Mouse (Mus musculus): ENCODE results near the gene Taf1c.

Gene Taf1c

DNA sequence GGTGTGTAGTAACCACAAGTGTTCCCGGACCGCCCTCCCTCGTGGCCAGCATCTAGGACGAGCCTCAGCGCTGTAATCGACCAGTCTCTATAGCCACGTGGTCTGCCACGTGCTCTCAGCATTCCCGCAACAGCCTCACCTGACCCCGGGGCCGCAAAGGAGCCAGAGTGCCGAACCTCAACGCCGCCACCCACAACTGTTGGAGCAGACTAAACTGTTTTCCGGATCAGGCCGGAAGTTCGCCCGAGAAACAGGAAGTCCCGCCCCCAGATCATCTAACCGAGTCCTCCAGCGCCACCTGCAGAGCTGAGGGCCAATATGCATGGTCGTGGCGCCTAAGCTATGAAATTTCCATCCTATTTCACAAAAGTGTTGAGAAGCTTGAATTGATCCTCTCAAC is at the start of gene Taf1c:
Gene Taf1c, minus strand, starts transcription at position 227 of the 400 bp plus-strand sequence.
- peak; percentile 88 for DNase-seq (ENCODE audit: low read depth, low spot score)

DNA sequence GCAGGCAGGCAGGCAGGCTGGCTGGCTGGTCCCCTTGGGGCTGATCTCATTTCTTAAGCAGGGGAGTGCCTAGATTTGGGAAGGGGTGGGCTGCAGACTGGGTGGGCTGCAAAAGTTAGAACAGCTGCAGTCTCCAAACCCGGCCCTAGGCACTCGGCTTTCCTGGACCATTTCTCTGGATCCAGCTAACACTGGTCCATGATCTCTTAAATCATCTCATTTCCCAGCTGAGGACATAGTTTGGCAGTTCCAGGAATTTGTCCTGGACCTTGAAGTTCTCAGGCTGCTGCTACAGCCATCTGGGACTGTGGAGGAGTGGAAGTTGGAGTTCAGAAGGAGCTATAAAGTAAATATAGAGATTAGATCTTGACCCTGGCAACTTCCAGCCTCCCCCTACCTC is 46.3 kb upstream of the Taf1c start:
- no peak for DNase-seq (ENCODE audit: low read depth, low spot score)

DNA sequence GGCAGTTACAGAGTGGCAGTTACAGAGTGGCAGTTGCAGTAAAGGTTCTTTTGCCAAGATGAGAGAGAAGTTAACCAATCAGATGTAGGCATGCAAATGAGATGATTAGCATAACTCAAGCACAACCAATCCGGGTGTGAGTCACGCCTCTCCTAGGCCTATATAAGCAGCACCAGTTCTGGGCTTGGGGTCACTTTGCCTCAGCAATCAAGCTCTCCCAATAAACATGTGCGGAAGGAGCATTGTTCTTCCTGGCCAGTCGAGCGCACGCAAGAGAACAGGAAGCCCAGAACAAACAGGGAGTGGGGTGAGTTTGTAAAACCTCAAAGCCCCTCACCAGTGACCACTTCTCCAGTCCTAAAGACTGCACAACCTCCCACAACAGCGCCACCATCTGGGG is 41.8 kb upstream of the Taf1c start:
- no peak for DNase-seq (ENCODE audit: low read depth, low spot score)

DNA sequence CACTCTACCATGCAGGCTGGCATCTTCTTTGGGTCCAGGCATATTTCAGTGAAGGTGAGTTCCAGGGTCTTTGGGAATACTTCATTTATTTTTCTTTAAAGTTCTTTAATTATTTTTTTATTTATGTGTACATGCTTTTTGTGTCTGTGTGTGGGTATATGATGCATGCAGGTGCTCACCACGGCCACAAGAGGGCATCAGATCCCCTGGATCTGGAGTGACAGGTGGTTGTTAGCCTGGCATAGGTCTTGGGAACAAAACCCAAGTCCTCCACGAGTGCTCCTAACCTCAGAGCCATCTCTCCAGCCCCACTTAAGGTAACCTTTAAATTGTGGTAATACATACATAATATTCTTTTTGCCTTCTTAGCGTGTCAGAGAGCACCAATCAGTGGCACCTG is 41.2 kb upstream of the Taf1c start:
- DNase-seq (ENCODE audit: low read depth, low spot score): no peak

DNA sequence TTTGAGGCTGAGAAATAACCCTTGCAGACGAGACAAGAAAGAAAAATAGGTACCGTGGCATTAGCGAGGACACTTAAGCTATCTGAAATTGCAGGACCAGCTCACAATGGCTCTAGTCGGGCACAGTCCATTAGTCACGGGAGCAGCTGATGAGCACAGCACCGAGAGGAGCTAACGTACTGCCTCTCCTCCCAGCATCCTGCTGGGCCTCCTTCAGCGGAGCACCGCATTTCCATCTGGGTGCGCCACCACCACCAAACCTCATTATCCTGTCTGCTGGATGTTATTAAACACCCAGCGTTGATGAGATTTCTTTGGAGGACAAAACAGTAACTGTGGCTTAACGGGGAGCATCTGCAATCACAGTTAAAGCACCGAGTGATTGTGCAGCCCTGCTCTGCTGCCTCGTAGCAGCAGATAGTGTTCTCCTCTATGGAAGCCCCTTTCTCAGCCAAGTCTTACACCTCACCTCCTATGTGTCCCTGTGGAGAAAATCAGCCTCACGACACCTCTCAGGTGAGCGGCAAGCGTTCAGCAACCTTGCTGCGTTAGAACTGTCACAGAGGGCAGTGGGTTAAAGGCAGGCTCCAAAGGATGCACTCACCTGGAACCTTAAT is 40.1 kb upstream of the Taf1c start:
- no peak for DNase-seq (ENCODE audit: low read depth, low spot score)

DNA sequence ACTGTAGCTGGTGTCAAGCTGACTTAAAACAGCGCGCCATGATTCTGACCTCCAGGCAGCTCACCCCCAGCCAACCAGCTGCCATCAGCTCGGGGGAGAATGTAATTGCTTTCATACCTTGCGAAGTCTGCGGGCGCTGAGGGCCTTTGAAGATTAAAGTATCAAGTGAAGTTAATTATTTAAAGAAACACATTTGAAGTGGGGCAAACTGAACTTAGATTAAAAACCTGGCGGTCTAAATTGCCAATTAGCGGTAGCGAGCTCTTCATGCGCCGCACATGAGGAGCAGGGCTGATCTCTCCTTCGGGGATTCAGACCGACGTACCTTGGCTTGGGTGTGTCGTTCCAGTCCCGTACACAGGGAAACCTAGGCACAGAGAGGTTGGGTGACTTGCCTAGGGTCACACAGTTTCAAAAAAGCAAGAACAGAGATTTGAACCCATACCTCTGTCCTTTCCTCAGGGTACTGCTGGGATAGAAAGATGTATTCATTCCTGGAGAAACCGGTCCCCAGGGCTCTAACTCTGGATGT is 39.5 kb upstream of the Taf1c start:
- no peak for DNase-seq (ENCODE audit: low read depth, low spot score)

DNA sequence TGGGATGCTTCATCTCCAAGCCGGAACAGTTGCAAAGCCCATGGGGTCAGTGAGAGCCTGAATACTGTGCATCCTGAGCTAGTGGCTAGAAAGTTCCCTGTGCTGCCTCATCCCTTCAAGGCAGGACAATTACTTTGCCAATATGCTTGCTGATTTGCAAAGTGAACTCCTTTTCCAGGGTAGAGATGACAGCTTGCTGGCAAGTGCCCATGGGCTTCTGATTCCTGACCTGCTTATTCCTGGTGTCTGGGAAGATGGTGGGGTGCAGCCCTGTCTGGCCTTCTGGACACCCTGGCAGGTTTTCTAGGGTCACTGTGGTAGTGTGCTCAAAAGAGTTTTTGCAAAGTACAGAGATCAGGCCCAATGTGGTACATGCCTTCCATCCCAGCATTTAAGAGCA is 37.9 kb upstream of the Taf1c start:
- no peak for DNase-seq (ENCODE audit: low read depth, low spot score)

DNA sequence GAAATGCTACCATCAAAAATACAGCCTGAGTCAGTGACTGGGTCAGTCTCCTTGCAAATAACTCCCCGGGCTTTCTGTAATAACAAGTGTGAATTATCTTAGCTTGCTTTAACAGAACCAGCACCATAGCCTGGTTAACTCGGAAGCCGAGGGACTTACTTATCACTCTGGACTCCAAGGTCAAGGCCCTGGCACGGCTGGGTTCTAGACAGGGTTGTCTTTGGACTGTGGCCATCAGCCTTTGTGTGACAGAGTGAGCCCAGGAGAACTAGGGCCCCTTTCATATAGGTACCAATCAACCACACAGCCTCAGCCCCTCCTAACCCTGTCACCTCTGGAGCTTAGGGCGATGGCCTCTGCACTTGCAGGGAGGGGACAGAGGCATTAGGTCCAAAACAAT is 36.0 kb upstream of the Taf1c start:
- no peak for DNase-seq (ENCODE audit: low read depth, low spot score)

DNA sequence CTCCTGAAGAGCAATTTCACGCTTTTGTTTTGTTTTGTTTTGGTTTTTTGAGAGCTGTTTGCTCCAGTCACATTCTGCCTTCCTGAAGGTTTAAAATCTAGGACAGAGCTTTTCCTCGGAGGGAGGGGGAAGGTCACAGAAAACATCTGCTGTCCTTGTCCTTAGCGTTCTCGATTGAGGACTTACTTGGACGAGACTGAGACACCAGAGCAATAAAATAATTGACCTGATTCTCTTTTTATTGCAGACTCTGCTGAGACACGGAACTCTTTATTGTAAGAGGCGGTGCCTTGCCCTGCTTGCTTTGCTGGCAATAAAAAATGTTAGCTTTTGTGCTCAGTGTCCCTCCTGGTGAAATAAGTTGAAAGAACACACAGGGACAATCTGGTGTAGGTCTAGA is 34.8 kb upstream of the Taf1c start:
- DNase-seq (ENCODE audit: low read depth, low spot score): no peak

DNA sequence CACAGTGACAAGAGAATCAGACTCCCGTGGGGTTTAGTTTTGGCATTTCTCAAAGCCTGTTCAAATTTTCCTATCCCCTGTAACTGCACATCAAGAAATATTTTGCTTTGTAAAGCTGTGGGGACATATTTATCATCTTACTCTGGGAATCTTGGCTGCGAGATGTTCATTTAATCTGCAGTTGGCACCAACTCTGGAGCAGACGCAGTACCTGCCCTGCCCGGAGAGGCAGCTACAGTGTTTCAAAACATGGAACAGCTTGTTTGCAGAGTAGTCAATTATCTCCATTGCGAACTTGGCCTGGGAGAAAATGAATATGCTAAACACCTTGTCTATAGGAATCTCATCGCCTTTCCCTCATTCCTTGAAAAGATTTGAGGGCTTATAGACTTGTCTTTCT is 33.2 kb upstream of the Taf1c start:
- DNase-seq (ENCODE audit: low read depth, low spot score): no peak

DNA sequence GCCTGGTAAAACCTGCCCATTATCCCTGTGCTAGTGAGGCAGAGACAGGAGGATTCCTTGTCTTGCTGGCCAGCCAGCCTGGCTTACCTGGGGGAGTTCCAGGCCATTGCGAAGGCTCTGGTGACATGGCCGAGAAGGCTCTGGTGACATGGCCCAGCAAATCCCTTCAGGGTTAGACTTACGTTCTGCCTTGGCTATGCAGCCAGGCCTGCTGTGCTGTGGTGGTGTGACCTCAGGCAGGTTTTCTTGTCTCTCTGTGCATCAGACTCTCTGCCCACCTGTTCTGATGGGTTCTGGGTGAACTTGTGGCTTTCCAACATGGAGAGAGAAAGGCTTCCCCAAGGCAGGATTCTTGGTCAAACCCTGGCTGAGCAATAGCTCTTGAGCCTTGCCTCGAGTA is 32.4 kb upstream of the Taf1c start:
- no peak for DNase-seq (ENCODE audit: low read depth, low spot score)

DNA sequence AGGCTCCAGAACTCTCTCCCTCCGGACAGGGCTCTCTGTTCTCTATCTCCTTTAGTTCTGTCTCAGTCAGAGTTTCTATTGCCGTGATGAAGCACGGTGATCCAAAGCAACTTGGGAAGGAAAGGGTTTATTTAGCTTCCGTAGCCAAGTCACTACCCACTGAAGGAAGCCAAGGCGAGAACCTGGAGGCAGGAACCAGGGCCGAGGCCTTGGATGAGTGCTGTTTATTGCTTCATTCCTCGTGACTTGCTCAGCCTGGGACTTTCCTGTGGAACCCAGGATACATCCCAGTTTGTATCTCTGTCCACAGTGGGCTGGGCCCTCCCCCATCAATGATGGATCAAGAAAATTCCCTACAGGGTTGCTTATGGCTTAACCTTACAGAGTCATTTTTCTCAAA is 31.7 kb upstream of the Taf1c start:
- DNase-seq (ENCODE audit: low read depth, low spot score): no peak

DNA sequence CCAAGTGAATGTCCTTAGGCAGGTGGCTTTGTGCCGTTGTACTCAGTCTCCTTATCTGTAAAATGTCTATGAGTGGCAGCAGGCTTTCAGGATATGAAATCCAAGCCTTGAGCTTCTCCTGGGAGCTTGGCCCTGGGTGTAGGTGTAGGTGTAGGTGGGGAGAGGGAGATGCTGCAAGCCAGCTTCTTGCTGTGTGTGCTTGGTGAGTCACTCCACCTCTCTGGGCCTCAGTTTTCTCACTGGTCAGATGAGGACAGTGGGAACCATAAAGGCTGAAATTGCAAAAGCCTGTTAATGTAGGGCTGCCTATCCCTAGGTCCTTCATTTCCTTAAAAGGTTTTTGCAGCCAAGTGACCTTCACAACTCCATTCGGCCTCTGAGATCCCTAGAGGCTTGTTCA is 30.9 kb upstream of the Taf1c start:
- no peak for DNase-seq (ENCODE audit: low read depth, low spot score)

DNA sequence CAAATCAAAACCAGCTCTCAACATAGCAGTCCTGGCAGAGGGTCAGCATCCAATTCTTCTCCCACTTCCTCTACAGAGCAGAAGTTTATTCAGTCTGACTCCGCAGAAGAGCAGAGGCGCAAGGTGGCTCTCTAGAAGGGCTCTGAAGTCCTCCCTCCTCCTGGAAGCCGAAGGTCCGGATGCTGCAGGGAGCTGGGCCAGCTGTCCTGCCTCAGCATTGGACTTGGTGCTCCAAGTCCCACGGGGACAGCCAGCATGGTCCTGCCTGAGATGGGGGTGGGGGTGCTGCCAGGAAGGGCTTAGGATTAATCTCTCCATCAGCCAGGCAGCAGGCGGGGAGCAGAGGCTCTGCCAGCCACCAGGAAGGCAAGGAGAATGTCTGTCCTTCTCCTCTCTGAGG is 30.4 kb upstream of the Taf1c start, which contains the start of gene Kcng4:
Gene Kcng4, minus strand, starts transcription at position 303 of the 400 bp plus-strand sequence.
- DNase-seq (ENCODE audit: low read depth, low spot score): no peak

DNA sequence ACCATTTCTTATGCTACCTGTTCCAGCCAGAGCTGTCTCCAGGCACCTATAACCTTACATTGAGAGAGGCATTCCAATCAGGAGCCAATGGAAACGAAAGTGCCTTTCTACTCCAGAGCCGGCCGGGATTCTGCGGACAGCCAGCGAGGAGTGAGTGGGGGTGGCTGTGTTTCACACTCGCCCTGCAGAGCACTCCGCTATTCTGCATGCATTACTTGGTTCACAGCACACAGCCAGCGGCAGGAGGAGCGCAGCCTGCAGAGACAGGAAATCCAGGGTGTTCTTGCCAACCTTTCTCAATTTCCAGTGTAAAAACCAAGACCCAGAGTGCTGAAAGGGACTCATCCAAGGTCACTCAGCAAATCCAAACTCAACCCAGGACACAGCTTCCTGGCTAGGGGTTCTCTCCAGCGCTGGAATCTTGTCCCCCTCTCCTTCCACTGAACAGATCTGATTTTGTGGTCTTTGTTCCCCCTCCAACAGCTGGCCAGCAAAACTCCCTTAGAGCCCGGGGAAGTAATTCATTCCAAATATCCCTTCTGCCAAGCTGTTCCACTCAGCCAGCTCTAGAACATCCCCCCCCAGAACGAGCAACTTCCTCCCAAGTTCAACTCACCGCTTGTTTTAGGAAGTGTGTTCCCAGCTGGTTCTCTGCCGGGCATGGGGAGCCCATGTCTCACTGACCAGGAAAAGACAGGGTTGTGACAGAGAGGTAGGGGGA is 29.8 kb upstream of the Taf1c start:
- DNase-seq (ENCODE audit: low read depth, low spot score): no peak

DNA sequence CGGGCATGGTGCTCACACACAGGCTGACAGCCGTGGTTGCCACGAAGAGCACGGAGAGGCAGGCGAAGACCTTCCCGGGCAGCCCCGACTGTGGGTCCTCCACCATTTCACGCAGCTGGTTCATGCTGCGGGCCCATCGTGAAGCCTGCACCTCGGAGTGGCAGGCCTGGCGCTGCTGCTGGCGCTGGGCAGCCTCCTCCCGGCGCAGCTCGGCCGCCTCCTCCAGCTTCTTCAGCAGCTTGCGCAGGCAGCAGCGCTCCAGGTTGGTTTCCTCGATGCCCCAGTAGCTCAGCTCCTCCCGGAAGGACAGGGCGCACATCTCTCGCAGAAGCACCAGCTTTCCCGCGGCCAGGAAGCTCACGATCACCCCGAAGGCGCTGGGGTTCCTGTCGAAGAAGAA is 27.9 kb upstream of the Taf1c start:
- DNase-seq (ENCODE audit: low read depth, low spot score): no peak

DNA sequence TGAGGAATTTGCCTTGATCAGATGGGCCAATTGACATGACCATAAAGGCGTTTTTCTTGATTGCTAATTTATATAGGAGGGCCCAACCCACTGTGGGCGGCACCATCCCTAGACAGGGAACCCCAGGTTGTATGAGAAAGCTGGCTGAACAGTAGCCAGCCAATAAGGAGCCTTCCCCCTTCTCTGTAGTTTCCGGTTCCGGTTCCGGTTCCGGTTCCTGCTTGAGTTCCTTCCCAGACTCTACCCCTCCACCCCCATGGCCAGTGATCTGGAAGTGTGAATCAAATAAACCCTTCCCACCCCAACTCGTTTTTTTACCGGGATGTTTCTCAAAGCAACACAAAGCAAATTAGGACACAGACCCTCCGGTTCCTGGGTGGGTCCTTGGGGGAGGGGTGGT is 27.2 kb upstream of the Taf1c start:
- no peak for DNase-seq (ENCODE audit: low read depth, low spot score)

DNA sequence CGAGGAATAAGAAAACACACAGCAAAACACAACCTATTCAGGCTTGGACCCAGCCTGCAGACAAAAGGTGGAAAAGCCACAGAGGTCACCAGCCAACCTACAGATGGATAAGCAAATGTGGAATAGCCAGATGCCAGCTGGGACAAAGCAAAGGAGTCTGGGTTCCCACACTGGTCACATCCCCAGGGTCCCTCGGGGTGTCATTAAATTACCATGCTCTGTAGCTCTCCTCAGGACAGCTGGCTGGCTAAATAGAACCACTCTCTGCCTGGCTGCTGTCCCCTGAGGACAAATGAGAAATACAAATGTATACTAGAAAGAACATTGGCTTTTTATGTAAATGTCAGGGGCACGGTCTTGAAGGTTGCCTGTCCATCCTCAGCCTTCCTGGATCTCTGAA is 25.8 kb upstream of the Taf1c start:
- DNase-seq (ENCODE audit: low read depth, low spot score): no peak

DNA sequence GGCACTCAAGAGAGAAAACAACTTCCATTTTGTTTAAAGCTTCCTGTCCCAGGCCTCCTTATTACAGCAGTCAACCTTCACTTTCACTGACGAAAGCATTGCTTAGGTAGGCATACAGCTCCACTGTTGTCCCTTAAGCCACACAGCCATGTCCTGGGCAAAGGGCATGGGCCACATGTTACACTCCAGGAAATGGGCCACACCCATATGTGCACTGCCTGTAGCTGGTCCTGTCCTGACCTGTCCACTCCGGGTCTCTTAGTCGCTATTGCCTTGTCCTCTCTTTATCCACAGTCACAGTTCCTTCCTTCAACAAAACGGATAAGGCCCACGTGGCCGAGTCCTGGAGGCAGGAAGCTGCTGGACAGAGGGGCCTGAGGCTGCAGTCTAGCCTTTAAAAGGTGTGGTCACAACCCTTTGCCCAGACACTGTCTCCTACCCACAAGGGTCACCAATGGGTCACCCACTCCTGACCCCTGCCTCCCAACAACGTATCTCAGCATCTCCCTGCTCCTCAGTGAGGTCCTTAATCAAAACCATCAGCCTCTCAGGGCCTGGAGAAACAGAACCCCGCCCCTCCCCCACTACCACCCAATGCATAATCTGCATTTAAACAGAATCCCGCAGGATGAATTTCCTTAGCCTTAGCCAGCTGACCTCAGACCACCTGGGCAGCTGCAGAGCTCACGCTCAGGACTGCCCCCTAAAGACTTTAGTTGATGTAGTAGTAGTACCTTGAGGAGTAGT is 22.8 kb upstream of the Taf1c start:
- no peak for DNase-seq (ENCODE audit: low read depth, low spot score)

DNA sequence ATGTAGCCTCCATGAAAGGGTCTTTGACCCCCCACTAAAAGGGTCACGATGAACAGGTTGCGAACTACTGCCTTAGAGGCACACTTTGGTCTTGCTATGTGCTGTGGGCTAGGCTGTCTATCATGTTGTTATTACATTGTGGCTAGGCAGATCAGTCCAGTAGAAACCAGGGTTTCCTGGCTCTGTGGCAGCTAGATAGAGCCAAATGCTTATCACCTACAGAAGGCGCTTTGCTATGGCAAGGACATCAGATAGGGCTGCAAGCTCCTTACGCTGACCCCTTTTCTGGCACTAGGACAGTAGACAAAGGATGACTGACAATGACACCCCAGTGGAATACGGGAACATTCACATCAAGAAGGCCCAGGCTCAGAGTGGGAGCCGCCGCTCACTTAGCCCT is 22.2 kb upstream of the Taf1c start:
- DNase-seq (ENCODE audit: low read depth, low spot score): no peak

DNA sequence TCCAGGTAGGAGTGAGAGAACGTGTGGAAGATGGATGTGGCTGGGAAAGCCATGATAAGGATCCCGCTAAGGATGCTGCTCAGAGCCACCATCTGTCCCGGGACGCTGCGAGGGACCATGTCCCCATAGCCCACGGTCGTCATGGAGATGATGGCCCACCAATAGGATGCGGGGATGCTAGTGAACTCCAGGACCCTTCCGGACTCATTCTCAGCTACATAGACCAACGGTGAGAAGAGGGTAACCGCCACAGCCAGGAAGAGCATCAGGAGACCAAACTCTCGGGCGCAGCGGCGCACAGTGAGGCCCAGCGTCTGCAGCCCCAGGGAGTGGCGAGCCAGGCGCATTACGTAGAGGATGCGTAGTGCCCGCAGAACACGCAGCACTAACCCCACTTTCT is 20.8 kb upstream of the Taf1c start:
- DNase-seq (ENCODE audit: low read depth, low spot score): no peak

DNA sequence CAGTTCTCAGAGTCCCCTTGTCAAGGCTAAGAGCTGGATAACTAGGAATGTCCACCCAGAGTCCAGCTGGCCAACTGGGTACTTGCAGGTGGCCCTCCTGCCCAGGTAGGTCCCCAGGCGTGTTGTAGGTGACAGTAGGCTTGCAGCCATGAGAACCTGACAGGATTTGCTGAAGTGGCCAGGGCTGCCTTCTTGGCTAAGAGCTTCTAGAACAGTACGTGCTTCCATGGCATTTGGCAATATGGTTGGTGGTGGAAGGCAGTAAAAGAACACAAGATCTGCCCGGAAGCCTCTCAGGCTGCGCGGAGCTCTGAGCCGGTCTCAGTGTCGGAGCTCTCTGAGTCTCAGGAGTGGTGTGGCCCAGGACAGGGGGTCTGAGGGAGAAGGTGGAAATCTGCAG is 19.9 kb upstream of the Taf1c start:
- no peak for DNase-seq (ENCODE audit: low read depth, low spot score)

DNA sequence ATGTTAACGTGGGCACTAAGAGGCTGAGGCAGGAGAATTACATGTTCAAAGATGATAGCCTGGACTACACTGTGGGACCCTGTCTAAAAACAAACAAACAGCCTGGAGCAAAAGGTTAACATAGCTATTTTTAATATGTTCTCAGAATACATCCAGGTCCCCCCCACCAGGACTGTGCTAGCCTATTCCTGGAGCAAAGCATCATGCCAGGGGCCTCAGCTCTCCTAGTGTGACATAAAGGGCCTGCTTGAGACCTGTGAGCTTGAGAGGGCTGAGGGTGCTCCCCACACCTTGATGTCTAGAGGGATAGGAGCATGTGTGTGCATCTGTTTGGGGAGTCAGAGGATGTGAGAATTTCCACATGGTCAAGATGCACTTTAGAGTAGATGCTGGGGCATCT is 18.7 kb upstream of the Taf1c start:
- no peak for DNase-seq (ENCODE audit: low read depth, low spot score)

Data from c-Kit-negative CD71-positive TER-119-positive erythroid progenitor cells, embryonic 14.5 days (primary cell).